Mouse (Mus musculus): ENCODE measurements around the gene Ifng.

The Ifng gene

DNA sequence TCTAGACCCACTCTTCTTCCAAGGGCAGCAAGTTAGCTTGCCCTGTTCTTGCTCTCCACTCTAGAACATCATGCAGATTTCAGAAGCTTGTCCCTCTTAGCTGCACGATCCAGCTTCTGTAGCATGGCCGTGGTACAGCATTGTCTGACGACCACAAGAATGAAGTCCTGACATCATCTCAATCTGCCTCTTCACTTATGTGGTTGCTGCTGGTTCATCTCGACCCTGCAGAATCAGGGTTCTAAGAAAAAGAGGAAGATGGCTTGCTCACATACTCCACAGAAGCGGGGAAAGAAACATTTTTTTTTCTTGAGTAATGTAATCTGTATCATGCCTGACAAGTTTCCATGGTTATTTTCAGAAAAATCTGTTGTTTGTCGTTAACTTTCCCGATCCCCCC, 39.9 kb downstream of the Ifng start:
- no peak for DNase-seq

DNA sequence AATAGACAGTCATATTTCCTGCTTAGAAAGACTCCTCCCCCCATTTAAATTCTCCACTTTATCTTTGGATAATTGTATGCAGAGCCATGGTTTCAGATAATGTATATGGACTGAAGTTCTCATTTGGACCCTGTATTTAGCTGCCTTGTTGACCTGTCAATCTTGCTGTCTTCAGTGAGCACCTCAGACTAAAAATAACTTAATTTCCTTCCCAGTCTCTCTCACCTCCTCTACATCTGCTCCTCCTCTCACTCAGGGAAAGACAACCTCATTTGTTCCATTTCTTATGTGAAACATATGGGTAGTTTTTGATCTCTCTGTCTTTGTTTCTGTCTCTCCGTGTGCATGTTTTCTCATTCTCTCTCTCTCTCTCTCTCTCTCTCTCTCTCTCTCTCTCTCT, 53.3 kb downstream of the Ifng start:
- DNase-seq = no peak

DNA sequence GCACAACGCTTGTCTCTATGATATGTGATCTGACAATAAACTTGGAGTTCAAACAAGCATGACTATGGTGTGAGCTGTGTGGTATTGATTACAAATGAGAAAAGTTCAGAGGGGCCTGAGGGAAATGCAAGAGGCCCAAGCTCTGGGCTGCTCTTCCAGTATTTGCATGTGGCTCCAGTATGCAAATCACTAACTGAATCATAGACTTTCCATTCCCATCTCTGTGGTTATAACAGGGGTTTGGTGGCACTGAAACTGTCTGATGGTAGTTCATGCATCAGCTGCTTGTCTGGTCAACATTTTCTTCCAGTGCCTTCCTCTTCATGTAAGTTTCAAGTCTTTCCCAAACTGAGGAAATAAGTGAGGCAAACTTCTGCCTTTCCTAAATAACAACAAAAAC, 54.5 kb downstream of the Ifng start:
- no peak for DNase-seq
